Mouse (Mus musculus) heart, adult 2 months (tissue): ENCODE data around the gene Mrgbp.

Experiments
- CTCF ChIP-seq: fragments of 200-600 bp; IDR thresholded peaks from 2 replicates; pipeline ENCODE4 v1.8.1; 2022; ENCODE audit warnings: antibody characterized with exemption, mild to moderate bottlenecking, moderate library complexity
- EP300 ChIP-seq: fragments of 200-500 bp; IDR thresholded peaks from 2 replicates; pipeline ENCODE4 v1.6.1; 2011; ENCODE audit warnings: low read depth, low read length, control low read depth; ENCODE audit not compliant: insufficient read depth
- POLR2A ChIP-seq: fragments of 200-500 bp; IDR thresholded peaks from 2 replicates; pipeline ENCODE4 v1.6.1; 2011; ENCODE audit warnings: mild to moderate bottlenecking, low read depth, low read length, control low read depth; ENCODE audit not compliant: insufficient read depth

GRCm38 (mm10) chr2:180552340-180552739 is 28.8 kb upstream of the Mrgbp start:
- TF ChIP-seq POLR2A, result no peak
- TF ChIP-seq CTCF, result no peak
- TF ChIP-seq EP300, result no peak
